Mouse (Mus musculus): ENCODE results near the gene 1700086D15Rik. TPM values are rescaled to one million over a fixed set of nuclear protein-coding genes. Genes with fewer than 3 reads are reported as not detected.

Gene 1700086D15Rik
- polyA plus RNA-seq, 1 experiment from 2014 or later = not detected

Other genes starting within 250 kb of the 1700086D15Rik start
- gene Elac2, start 180.9 kb downstream of the 1700086D15Rik start, polyA plus RNA-seq (2015; fragmentation: Nextera tagmentation; extraction: Ambion mirVana) = 24.1 and 26.9 TPM in 2 replicates
- gene Arhgap44, start 3.1 kb upstream of the 1700086D15Rik start, polyA plus RNA-seq (2015; fragmentation: Nextera tagmentation; extraction: Ambion mirVana) = 6.2 and 6.9 TPM in 2 replicates
- 37.5 and 49.4 TPM in 2 replicates for gene Myocd, start 110.1 kb upstream of the 1700086D15Rik start, polyA plus RNA-seq (2015; fragmentation: Nextera tagmentation; extraction: Ambion mirVana)